Mouse (Mus musculus) lung, embryonic 14.5 days (tissue): Measurements from ENCODE around the gene P3h2. TPM values are rescaled to one million over a fixed set of nuclear protein-coding genes. Genes with fewer than 3 reads are reported as not detected.

Experiments used
- ATAC-seq: fragments of 200-750 bp; cut with Nextera tagmentation; 2 replicates; pipeline ENCODE4 v1.8.0; 2017; ENCODE audit warnings: mild to moderate bottlenecking, moderate TSS enrichment, moderate library complexity; ENCODE audit not compliant: insufficient read depth
- DNase-seq: peaks from one replicate; pipeline ENCODE4 v3.0.0-alpha.2; 2015
- H3K27ac ChIP-seq: fragments of 300-500 bp; sonication (generic); 2 replicates; pipeline ENCODE4 v1.5.1; 2014; ENCODE audit warnings: low read depth, mild to moderate bottlenecking, moderate library complexity
- H3K27me3 ChIP-seq: fragments of 300-500 bp; sonication (generic); 2 replicates; pipeline ENCODE4 v1.6.1; 2014; ENCODE audit warnings: low read length, control low read depth; ENCODE audit not compliant: insufficient read depth
- H3K36me3 ChIP-seq: fragments of 300-500 bp; sonication (generic); 2 replicates; pipeline ENCODE4 v1.6.1; 2014; ENCODE audit warnings: control low read depth; ENCODE audit not compliant: insufficient read depth
- H3K4me1 ChIP-seq: fragments of 300-500 bp; sonication (generic); 2 replicates; pipeline ENCODE4 v1.6.1; 2014; ENCODE audit warnings: antibody characterized with exemption, control low read depth; ENCODE audit not compliant: insufficient read depth
- H3K4me2 ChIP-seq: fragments of 300-500 bp; sonication (generic); 2 replicates; pipeline ENCODE4 v1.6.1; 2014; ENCODE audit warnings: mild to moderate bottlenecking
- H3K4me3 ChIP-seq: fragments of 300-500 bp; sonication (generic); 2 replicates; pipeline ENCODE4 v1.5.1; 2014; ENCODE audit warnings: low read depth, low read length
- H3K9ac ChIP-seq: fragments of 300-500 bp; sonication (generic); 2 replicates; pipeline ENCODE4 v1.6.1; 2014
- H3K9me3 ChIP-seq: fragments of 300-500 bp; sonication (generic); 2 replicates; pipeline ENCODE4 v1.6.1; 2016; ENCODE audit warnings: low read depth, low read length, control low read depth
- CTCF ChIP-seq: IDR thresholded peaks from 2 replicates; pipeline ENCODE4 v1.5.1; 2016; ENCODE audit warnings: antibody characterized with exemption, low read depth
- WGBS: fragments of 180-500 bp; shearing (Covaris S2); extraction: QIAGEN DNeasy Blood & Tissue Kit; methylation state at CpG from one replicate; pipeline ENCODE4 v1.1.7; 2014; 5-methylcytosine and 5-hydroxymethylcytosine counted together
- polyA plus RNA-seq: library from polyadenylated mRNA; unstranded; fragments of >200 nt; fragmentation: Nextera tagmentation; extraction: Ambion mirVana; gene quantifications from 2 replicates; pipeline ENCODE4 v1.2.1, GENCODE M21; 2014

Gene P3h2
- polyA plus RNA-seq, 1 experiment from 2014 or later, result 9.1 TPM

DNA sequence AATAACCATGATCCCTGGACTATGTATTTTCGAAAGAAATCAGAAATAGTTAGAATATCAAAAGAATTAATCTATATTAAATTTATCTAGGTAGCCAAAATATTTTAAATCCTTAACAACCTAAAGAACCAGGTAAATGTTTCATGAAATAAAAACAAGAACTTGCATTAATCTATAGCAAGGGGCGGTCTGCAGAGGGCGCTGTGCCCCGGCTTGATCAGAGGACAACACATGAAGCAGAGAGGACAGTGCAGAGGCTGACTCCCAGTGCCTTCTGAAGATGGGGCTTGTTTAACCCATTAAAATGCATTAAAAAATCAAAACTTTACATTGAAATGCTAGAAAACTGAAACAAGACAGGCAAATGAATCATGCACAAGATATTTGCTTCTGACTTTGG, 121.9 kb downstream of the P3h2 start:
- H3K27me3 ChIP-seq, result no peaks in the 10 kb centered on the region
- H3K4me1 ChIP-seq, result no peaks in the 10 kb centered on the region
- ATAC-seq (no peak), DNase-seq (peak; percentile 59)
- no peak overlapping the region for H3K27ac ChIP-seq
- H3K36me3 ChIP-seq, result no peaks in the 10 kb centered on the region
- H3K9ac ChIP-seq, result no peak overlapping the region
- no peak overlapping the region for H3K4me3 ChIP-seq
- WGBS, result 36% methylated on average over 4 of the region's 4 CpGs
- TF ChIP-seq CTCF, result peak; percentile 59
- no peak overlapping the region for H3K4me2 ChIP-seq
- no peaks in the 10 kb centered on the region for H3K9me3 ChIP-seq

DNA sequence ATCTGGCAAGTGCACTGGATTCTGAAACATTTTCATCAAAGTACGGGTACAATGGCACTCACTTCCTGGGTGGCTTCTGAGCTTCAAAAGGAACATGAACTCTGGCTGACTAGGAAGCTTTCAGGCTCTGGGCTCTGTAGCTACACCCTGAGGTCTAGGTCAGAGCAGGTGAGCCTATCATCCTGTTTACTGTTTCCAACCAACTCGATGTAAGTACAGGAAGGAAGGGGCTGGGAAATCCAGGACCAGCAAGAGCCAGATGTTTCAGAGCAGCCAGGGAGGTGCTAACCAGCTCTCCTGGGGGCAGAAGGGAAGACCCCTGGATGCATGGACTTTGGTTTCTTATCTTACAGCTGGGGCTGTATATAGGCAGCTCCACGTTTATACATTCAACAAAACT, 126.5 kb downstream of the P3h2 start:
- Histone ChIP-seq H3K9ac (no peak overlapping the region), H3K27ac (no peak overlapping the region), H3K4me2 (no peak overlapping the region), H3K4me3 (no peak overlapping the region), H3K36me3 (no peaks in the 10 kb centered on the region), H3K4me1 (no peaks in the 10 kb centered on the region), H3K27me3 (no peaks in the 10 kb centered on the region), H3K9me3 (no peaks in the 10 kb centered on the region)
- DNase-seq (no peak), ATAC-seq (no peak)
- 46% methylated on average over 3 of the region's 3 CpGs for WGBS
- no peak for TF ChIP-seq CTCF

DNA sequence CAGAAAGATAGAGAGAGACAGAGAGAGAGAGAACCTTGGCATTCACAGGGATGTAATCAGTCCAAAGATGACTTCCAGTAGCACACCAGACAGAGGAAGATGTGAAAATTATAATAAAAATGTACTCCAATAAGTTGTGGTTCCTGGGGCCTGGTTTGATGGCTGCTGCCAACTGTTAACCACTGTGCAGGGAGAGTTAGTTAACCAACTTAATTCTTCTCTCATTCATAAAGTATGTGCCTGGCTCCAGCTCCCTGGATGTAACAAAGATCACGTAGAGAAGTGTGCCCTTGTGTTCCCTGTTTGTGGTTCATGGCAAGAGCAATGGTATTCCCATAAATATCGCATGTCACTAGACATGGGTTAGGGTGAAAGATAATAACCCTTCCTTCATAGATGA, 128.4 kb downstream of the P3h2 start:
- H3K9me3 ChIP-seq, result no peaks in the 10 kb centered on the region
- no peak overlapping the region for H3K27ac ChIP-seq
- H3K36me3 ChIP-seq, result no peaks in the 10 kb centered on the region
- 88% methylated on average over 2 of the region's 2 CpGs for WGBS
- H3K9ac ChIP-seq, result no peak overlapping the region
- no peak overlapping the region for H3K4me2 ChIP-seq
- no peak overlapping the region for H3K4me3 ChIP-seq
- DNase-seq (no peak), ATAC-seq (no peak)
- no peaks in the 10 kb centered on the region for H3K4me1 ChIP-seq
- no peaks in the 10 kb centered on the region for H3K27me3 ChIP-seq
- TF ChIP-seq CTCF, result no peak

DNA sequence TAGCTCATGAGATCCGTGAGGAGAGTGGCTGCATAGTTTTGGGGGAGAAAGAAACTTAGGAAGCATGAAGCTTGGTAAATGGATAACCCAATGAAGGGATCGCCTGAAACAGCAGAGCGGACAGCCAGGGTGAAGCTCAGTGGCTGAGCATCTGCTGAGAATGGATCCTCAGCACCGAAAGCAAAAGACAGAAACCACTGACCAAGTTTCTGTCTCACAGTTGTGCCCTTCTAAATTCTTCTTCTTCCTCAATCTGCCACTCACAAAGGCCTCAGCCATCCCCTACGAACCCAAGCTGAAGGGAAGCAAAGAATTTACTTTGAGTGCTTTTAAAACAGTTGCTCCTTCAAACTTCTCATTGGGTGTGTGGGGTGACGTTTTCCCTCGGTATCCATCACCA, 134.3 kb downstream of the P3h2 start:
- no peak for TF ChIP-seq CTCF
- ATAC-seq, result no peak
- no peak overlapping the region for H3K4me3 ChIP-seq

DNA sequence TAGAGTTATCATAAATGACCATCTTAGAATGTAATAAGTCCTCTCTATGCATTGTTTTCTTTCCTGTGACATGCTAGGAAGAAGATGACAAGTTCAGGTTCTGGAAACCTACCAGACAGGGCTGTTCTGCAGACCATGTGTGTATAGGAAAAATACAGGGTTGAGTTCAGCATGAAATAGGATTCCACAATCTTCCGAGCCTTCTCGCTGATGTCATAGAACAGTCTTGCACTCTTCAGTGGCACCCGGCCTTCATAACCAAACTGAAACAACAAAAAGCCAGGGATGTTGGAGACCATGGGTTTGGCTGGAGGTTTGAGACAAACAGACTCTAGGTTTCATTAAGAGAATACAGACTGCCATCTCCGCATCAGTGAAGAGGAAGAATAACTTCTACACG, 134.9 kb downstream of the P3h2 start:
- no peak for ATAC-seq
- Histone ChIP-seq H3K4me2 (no peak overlapping the region), H3K27me3 (no peaks in the 10 kb centered on the region), H3K36me3 (peaks cover 5% of the 10 kb centered on the region; the same call in 1 of the 2 replicates), H3K9ac (no peak overlapping the region), H3K9me3 (no peaks in the 10 kb centered on the region), H3K27ac (no peak overlapping the region), H3K4me3 (no peak overlapping the region), H3K4me1 (no peaks in the 10 kb centered on the region)
- DNase-seq, result no peak
- TF ChIP-seq CTCF, result no peak
- 91% methylated on average over 5 of the region's 5 CpGs for WGBS

More for the DNA sequence above, 134.3 kb downstream of the P3h2 start:
- peaks cover 5% of the 10 kb centered on the region; the same call in 1 of the 2 replicates for H3K36me3 ChIP-seq
- no peaks in the 10 kb centered on the region for H3K4me1 ChIP-seq
- no peak overlapping the region for H3K9ac ChIP-seq
- no peaks in the 10 kb centered on the region for H3K27me3 ChIP-seq
- no peak overlapping the region for H3K27ac ChIP-seq
- H3K4me2 ChIP-seq, result no peak overlapping the region
- DNase-seq, result no peak
- 86% methylated on average over 7 of the region's 7 CpGs for WGBS
- H3K9me3 ChIP-seq, result no peaks in the 10 kb centered on the region

DNA sequence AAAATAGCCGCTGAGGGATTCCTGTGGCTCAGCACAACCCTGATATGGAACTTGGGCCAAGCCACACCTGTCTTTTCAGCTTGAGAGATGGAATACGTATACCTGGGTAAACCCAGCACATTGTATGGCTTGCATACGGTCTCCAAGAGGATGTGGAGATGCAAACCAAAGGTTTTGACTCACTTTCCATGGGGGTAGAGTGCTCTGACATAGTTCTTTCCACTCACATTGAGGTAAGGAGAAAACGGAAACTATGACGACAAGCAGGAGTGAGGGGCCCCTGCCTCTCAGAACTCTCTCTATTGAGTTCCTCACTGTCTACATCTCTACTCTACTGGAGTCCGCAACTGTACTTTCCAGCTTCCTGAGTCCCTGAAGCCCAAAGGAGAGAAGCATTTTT, 135.4 kb downstream of the P3h2 start:
- H3K36me3 ChIP-seq, result peaks cover 5% of the 10 kb centered on the region; the same call in 1 of the 2 replicates
- WGBS, result 85% methylated on average over 6 of the region's 6 CpGs
- H3K4me3 ChIP-seq, result no peak overlapping the region
- no peaks in the 10 kb centered on the region for H3K9me3 ChIP-seq
- H3K27ac ChIP-seq, result no peak overlapping the region
- H3K27me3 ChIP-seq, result no peaks in the 10 kb centered on the region
- no peak for TF ChIP-seq CTCF
- H3K9ac ChIP-seq, result no peak overlapping the region
- ATAC-seq, result no peak
- no peak overlapping the region for H3K4me2 ChIP-seq
- no peaks in the 10 kb centered on the region for H3K4me1 ChIP-seq
- DNase-seq, result no peak

DNA sequence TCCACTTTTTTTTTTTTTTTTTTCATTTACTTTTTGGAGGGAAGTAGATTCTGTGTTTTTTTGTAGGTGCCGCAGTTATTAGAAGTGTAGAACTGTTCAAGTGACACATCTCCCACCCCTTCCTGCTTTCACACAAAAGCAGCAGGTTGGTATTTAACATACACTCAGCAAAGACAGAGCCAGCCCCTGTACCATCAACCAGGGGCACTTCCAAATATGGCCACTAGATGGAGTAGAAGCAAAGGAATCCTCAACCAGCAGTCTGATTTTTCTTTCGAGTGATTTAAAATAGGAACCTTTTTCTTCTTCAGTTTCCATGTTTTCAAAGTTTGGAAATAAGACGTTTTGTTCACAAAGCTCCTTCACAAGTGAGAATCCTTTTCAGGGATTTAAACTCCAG, 138.3 kb downstream of the P3h2 start:
- WGBS, result 19% methylated on average over 3 of the region's 3 CpGs
- H3K27ac ChIP-seq, result no peak overlapping the region
- H3K4me2 ChIP-seq, result no peak overlapping the region
- H3K4me3 ChIP-seq, result no peak overlapping the region
- H3K9ac ChIP-seq, result no peak overlapping the region
- peaks cover 5% of the 10 kb centered on the region; the same call in 1 of the 2 replicates for H3K36me3 ChIP-seq
- ATAC-seq, result 0 out of 2 replicates have a peak, but pooled peaks have one; percentile 38
- H3K27me3 ChIP-seq, result no peaks in the 10 kb centered on the region
- peak; percentile 90 for DNase-seq
- peak; percentile 93 for TF ChIP-seq CTCF
- no peaks in the 10 kb centered on the region for H3K4me1 ChIP-seq
- H3K9me3 ChIP-seq, result no peaks in the 10 kb centered on the region

DNA sequence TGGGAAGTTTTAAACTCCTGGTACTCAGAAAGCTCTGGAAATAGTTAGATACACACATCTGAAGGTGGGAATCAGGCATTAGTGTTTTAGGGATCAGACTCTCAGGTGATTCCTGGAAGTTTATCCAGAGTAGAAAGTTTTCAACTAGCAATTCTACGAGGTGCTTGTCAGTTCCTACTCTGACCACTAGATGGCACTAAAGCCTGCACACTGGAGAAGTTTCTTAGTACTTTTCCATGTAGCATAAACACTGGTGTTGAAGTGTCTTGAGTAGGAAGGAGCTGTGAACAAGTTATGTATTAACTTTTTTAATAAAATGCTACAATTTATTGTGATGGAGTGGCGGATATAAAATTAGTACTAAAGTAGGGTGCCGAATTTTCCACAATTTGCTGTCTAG, 141.7 kb downstream of the P3h2 start:
- DNase-seq, result peak; percentile 93
- peak; percentile 91 for TF ChIP-seq CTCF
- peaks cover 12% of the 10 kb centered on the region for H3K36me3 ChIP-seq
- H3K4me1 ChIP-seq, result no peaks in the 10 kb centered on the region
- no peak overlapping the region for H3K4me2 ChIP-seq
- H3K4me3 ChIP-seq, result no peak overlapping the region
- 29% methylated on average over 3 of the region's 3 CpGs for WGBS
- ATAC-seq, result no peak
- no peak overlapping the region for H3K27ac ChIP-seq
- no peak overlapping the region for H3K9ac ChIP-seq
- H3K9me3 ChIP-seq, result no peaks in the 10 kb centered on the region
- no peaks in the 10 kb centered on the region for H3K27me3 ChIP-seq
